Comparison of ENCODE assay signal across 13 mouse cellular contexts in genomic region chr3:95290156-95290555, GRCm38 (mm10). TPM values are rescaled to one million over a fixed set of nuclear protein-coding genes. Genes with fewer than 3 reads are reported as not detected.
"Had no signal": no experiment of that assay in that cellular context is flagged by ENCODE, and none has a peak within 500 bp of the region (broad histone marks: within the 10 kb centered on the region; RNA-seq: fewer than 3 reads in every experiment).

No protein-coding gene starts in this region.

- H3K4me2 ChIP-seq: kidney, embryonic 15.5 days; liver, embryonic 11.5 days; liver, embryonic 15.5 days; lung, embryonic 14.5 days; midbrain, embryonic 15.5 days; neural tube, embryonic 12.5 days; stomach, embryonic 15.5 days had no signal

- ATAC-seq: midbrain, embryonic 15.5 days had no signal

- H3K27ac ChIP-seq: kidney, embryonic 15.5 days; left cerebral cortex, adult 2 months; limb, embryonic 10.5 days; liver, embryonic 15.5 days; macrophage; midbrain, embryonic 15.5 days; neural tube, embryonic 12.5 days; stomach, embryonic 15.5 days had no signal

- H3K27me3 ChIP-seq: kidney, embryonic 15.5 days; liver, embryonic 15.5 days; midbrain, embryonic 15.5 days; neural tube, embryonic 12.5 days; stomach, embryonic 15.5 days had no signal

- H3K9ac ChIP-seq: kidney, embryonic 15.5 days; liver, embryonic 15.5 days; lung, embryonic 14.5 days; midbrain, embryonic 15.5 days; neural tube, embryonic 12.5 days; stomach, embryonic 15.5 days had no signal

- H3K4me3 ChIP-seq: kidney, embryonic 15.5 days; left cerebral cortex, adult 2 months; limb, embryonic 10.5 days; liver, embryonic 15.5 days; midbrain, embryonic 15.5 days; neural tube, embryonic 12.5 days; stomach, embryonic 15.5 days had no signal

- H3K9me3 ChIP-seq: kidney, embryonic 15.5 days; limb, embryonic 10.5 days; liver, embryonic 15.5 days; midbrain, embryonic 15.5 days; neural tube, embryonic 12.5 days; stomach, embryonic 15.5 days had no signal

- DNase-seq: lung, embryonic 14.5 days; lung, postnatal 14 days; right cerebral cortex, postnatal 4 days; thymus, postnatal 36 days had no signal

- H3K4me1 ChIP-seq: limb, embryonic 10.5 days; midbrain, embryonic 15.5 days had no signal

RNA-seq across cellular contexts. Expression of gene Bnipl, which starts 39.2 kb away (rescaled TPM):
- polyA plus RNA-seq: liver, embryonic 15.5 days; macrophage had no signal
